Mouse (Mus musculus) MEL (cell line): Measurements from ENCODE around the gene 6030408B16Rik. TPM values are rescaled to one million over a fixed set of nuclear protein-coding genes. Genes with fewer than 3 reads are reported as not detected.

Experiments
- DNase-seq: peaks from one replicate; pipeline ENCODE4 v3.0.0; 2011; ENCODE audit warnings: low read depth, low spot score
- H3K27ac ChIP-seq: 2 replicates; pipeline ENCODE4 v1.5.1; 2012; ENCODE audit warnings: low read depth, mild to moderate bottlenecking, control low read depth, low read length, moderate library complexity; ENCODE audit not compliant: control insufficient read depth
- H3K27me3 ChIP-seq, 2 experiments: fragments of 150-350 bp in 1 of 2; sonication (generic) in 1 of 2; 2 replicates each; pipeline ENCODE4 v1.6.1; 2012; ENCODE audit warnings: low read length in 2 of 2, mild to moderate bottlenecking in 2 of 2, improper control_type of control experiment in 1 of 2, moderate library complexity in 1 of 2; ENCODE audit not compliant: insufficient read depth in 2 of 2, control insufficient read depth in 1 of 2
- H3K36me3 ChIP-seq, 2 experiments: 2 replicates each; pipeline ENCODE4 v1.6.1; 2012 to 2014; ENCODE audit warnings: low read length in 2 of 2, improper control_type of control experiment in 1 of 2, inconsistent platforms in 1 of 2, mild to moderate bottlenecking in 1 of 2; ENCODE audit not compliant: insufficient read depth in 2 of 2, control insufficient read depth in 1 of 2
- H3K4me1 ChIP-seq, 2 experiments: fragments of 150-350 bp in 1 of 2; sonication (generic) in 1 of 2; 2 replicates each; pipeline ENCODE4 v1.6.1; 2012; ENCODE audit warnings: low read length in 2 of 2, improper control_type of control experiment in 1 of 2, mild to moderate bottlenecking in 1 of 2; ENCODE audit not compliant: insufficient read depth in 2 of 2, control insufficient read depth in 1 of 2
- H3K4me3 ChIP-seq, 2 experiments: fragments of 150-350 bp in 1 of 2; sonication (generic) in 1 of 2; 2 replicates each; pipeline ENCODE4 v1.5.1; 2012; ENCODE audit warnings: low read depth in 2 of 2, low read length in 2 of 2, mild to moderate bottlenecking in 2 of 2, moderate library complexity in 2 of 2, control low read depth in 1 of 2, improper control_type of control experiment in 1 of 2; ENCODE audit not compliant: control insufficient read depth in 1 of 2, insufficient read depth in 1 of 2
- H3K79me2 ChIP-seq: 2 replicates; pipeline ENCODE4 v1.6.1; 2012; ENCODE audit warnings: mild to moderate bottlenecking, low read length, moderate library complexity; ENCODE audit not compliant: control insufficient read depth, poor library complexity, insufficient read depth
- H3K9ac ChIP-seq: 2 replicates; pipeline ENCODE4 v1.6.1; 2012; ENCODE audit warnings: low read depth, mild to moderate bottlenecking, control low read depth, low read length, moderate library complexity; ENCODE audit not compliant: control insufficient read depth, poor library complexity, severe bottlenecking
- H3K9me3 ChIP-seq: fragments of 150-350 bp; sonication (generic); replicated peaks from 2 replicates; pipeline ENCODE4 v1.6.1; 2012; ENCODE audit warnings: mild to moderate bottlenecking, low read length, improper control_type of control experiment, moderate library complexity; ENCODE audit not compliant: insufficient read depth
- CHD1 ChIP-seq: IDR thresholded peaks from 2 replicates; pipeline ENCODE4 v1.6.1; 2012; ENCODE audit warnings: low read depth, mild to moderate bottlenecking, inconsistent platforms, low read length, improper control_type of control experiment
- CTCF ChIP-seq, 3 experiments: IDR thresholded peaks in 2 of 3; conservative IDR thresholded peaks in 1 of 3; 2 replicates each; pipeline ENCODE4 v1.5.1; 2011 to 2012; ENCODE audit warnings: low read length in 3 of 3, low read depth in 2 of 3, mild to moderate bottlenecking in 2 of 3, improper control_type of control experiment in 1 of 3, inconsistent platforms in 1 of 3, mixed read lengths in 1 of 3, moderate library complexity in 1 of 3; ENCODE audit not compliant: control insufficient read depth in 1 of 3, insufficient read depth in 1 of 3, poor library complexity in 1 of 3, severe bottlenecking in 1 of 3
- E2F4 ChIP-seq: IDR thresholded peaks from 2 replicates; pipeline ENCODE4 v1.6.1; 2011; ENCODE audit warnings: low read depth, low read length, improper control_type of control experiment, borderline replicate concordance
- ELF1 ChIP-seq: IDR thresholded peaks from 2 replicates; pipeline ENCODE4 v1.6.1; 2014; ENCODE audit warnings: low read depth, mild to moderate bottlenecking, inconsistent platforms, low read length, improper control_type of control experiment, moderate library complexity
- EP300 ChIP-seq, 2 experiments: IDR thresholded peaks; 2 replicates each; pipeline ENCODE4 v1.6.1; 2011; ENCODE audit warnings: improper control_type of control experiment in 2 of 2, low read length in 2 of 2, low read depth in 1 of 2, mild to moderate bottlenecking in 1 of 2
- ETS1 ChIP-seq: IDR thresholded peaks from 2 replicates; pipeline ENCODE4 v1.6.1; 2012; ENCODE audit warnings: low read depth, mild to moderate bottlenecking, inconsistent platforms, low read length, improper control_type of control experiment, moderate library complexity
- GABPA ChIP-seq: IDR thresholded peaks from 2 replicates; pipeline ENCODE4 v1.6.1; 2012; ENCODE audit warnings: low read depth, mild to moderate bottlenecking, inconsistent platforms, low read length, improper control_type of control experiment, moderate library complexity
- HCFC1 ChIP-seq: IDR thresholded peaks from 2 replicates; pipeline ENCODE4 v1.6.1; 2012; ENCODE audit warnings: low read depth, mild to moderate bottlenecking, inconsistent platforms, low read length, improper control_type of control experiment, moderate library complexity
- JUND ChIP-seq: IDR thresholded peaks from 2 replicates; pipeline ENCODE4 v1.6.1; 2011; ENCODE audit warnings: low read depth, mild to moderate bottlenecking, improper control_type of control experiment, low read length
- KAT2A ChIP-seq: conservative IDR thresholded peaks from 2 replicates; pipeline ENCODE4 v1.6.1; 2012; ENCODE audit warnings: low read depth, low read length, improper control_type of control experiment, inconsistent platforms
- MAFK ChIP-seq: IDR thresholded peaks from 2 replicates; pipeline ENCODE4 v1.6.1; 2011; ENCODE audit warnings: low read depth, mild to moderate bottlenecking, low read length, improper control_type of control experiment, borderline replicate concordance
- MAX ChIP-seq: IDR thresholded peaks from 2 replicates; pipeline ENCODE4 v1.6.1; 2011; ENCODE audit warnings: low read length, improper control_type of control experiment
- MAZ ChIP-seq: IDR thresholded peaks from 2 replicates; pipeline ENCODE4 v1.6.1; 2012; ENCODE audit warnings: low read depth, mild to moderate bottlenecking, inconsistent platforms, low read length, improper control_type of control experiment
- MXI1 ChIP-seq: IDR thresholded peaks from 2 replicates; pipeline ENCODE4 v1.6.1; 2011; ENCODE audit warnings: mild to moderate bottlenecking, low read depth, low read length, improper control_type of control experiment
- MYB ChIP-seq: IDR thresholded peaks from 2 replicates; pipeline ENCODE4 v1.6.1; 2011; ENCODE audit warnings: mild to moderate bottlenecking, low read depth, low read length, improper control_type of control experiment
- POLR2A ChIP-seq, 2 experiments: IDR thresholded peaks; 2 replicates each; pipeline ENCODE4 v1.6.1; 2011 to 2012; ENCODE audit warnings: low read length in 2 of 2, mild to moderate bottlenecking in 2 of 2, control low read depth in 1 of 2, improper control_type of control experiment in 1 of 2, low read depth in 1 of 2, moderate library complexity in 1 of 2; ENCODE audit not compliant: control insufficient read depth in 1 of 2, insufficient read depth in 1 of 2, poor library complexity in 1 of 2
- POLR2AphosphoS2 ChIP-seq: IDR thresholded peaks from 2 replicates; pipeline ENCODE4 v1.6.1; 2011; ENCODE audit warnings: low read length, improper control_type of control experiment
- POLR2AphosphoS5 ChIP-seq: IDR thresholded peaks from 2 replicates; pipeline ENCODE4 v1.6.1; 2012; ENCODE audit warnings: low read depth, borderline replicate concordance, mild to moderate bottlenecking, inconsistent platforms, low read length, moderate library complexity, mixed read lengths
- RAD21 ChIP-seq: IDR thresholded peaks from 2 replicates; pipeline ENCODE4 v1.6.1; 2011; ENCODE audit warnings: mild to moderate bottlenecking, low read depth, low read length, improper control_type of control experiment
- RCOR1 ChIP-seq: IDR thresholded peaks from 2 replicates; pipeline ENCODE4 v1.6.1; 2012; ENCODE audit warnings: low read depth, mild to moderate bottlenecking, inconsistent platforms, low read length, improper control_type of control experiment
- SIN3A ChIP-seq: IDR thresholded peaks from 2 replicates; pipeline ENCODE4 v1.6.1; 2012; ENCODE audit warnings: low read length, improper control_type of control experiment, inconsistent platforms
- SMC3 ChIP-seq: IDR thresholded peaks from 2 replicates; pipeline ENCODE4 v1.6.1; 2011; ENCODE audit warnings: low read depth, low read length, improper control_type of control experiment
- TAL1 ChIP-seq: IDR thresholded peaks from 2 replicates; pipeline ENCODE4 v1.6.1; 2012; ENCODE audit warnings: mild to moderate bottlenecking, inconsistent platforms, low read length, moderate library complexity, mixed read lengths
- TCF12 ChIP-seq: IDR thresholded peaks from 2 replicates; pipeline ENCODE4 v1.6.1; 2014; ENCODE audit warnings: low read depth, mild to moderate bottlenecking, inconsistent platforms, low read length, improper control_type of control experiment, moderate library complexity
- UBTF ChIP-seq: IDR thresholded peaks from 2 replicates; pipeline ENCODE4 v1.6.1; 2012; ENCODE audit warnings: low read depth, mild to moderate bottlenecking, inconsistent platforms, low read length, improper control_type of control experiment, moderate library complexity, borderline replicate concordance; ENCODE audit not compliant: insufficient read depth
- USF1 ChIP-seq: IDR thresholded peaks from 2 replicates; pipeline ENCODE4 v1.6.1; 2014; ENCODE audit warnings: low read depth, mild to moderate bottlenecking, inconsistent platforms, low read length, improper control_type of control experiment, moderate library complexity
- USF2 ChIP-seq, 2 experiments: IDR thresholded peaks; 2 replicates each; pipeline ENCODE4 v1.6.1; 2011 to 2012; ENCODE audit warnings: improper control_type of control experiment in 2 of 2, low read length in 2 of 2, borderline replicate concordance in 1 of 2, inconsistent platforms in 1 of 2, low read depth in 1 of 2, mild to moderate bottlenecking in 1 of 2; ENCODE audit not compliant: insufficient read depth in 1 of 2
- ZKSCAN1 ChIP-seq: IDR thresholded peaks from 2 replicates; pipeline ENCODE4 v1.6.1; 2012; ENCODE audit warnings: low read depth, mild to moderate bottlenecking, inconsistent platforms, low read length, improper control_type of control experiment, moderate library complexity
- ZMIZ1 ChIP-seq: IDR thresholded peaks from 2 replicates; pipeline ENCODE4 v1.6.1; 2012; ENCODE audit warnings: low read depth, mild to moderate bottlenecking, inconsistent platforms, low read length, improper control_type of control experiment, moderate library complexity
- ZNF384 ChIP-seq: IDR thresholded peaks from 2 replicates; pipeline ENCODE4 v1.6.1; 2012; ENCODE audit warnings: low read depth, mild to moderate bottlenecking, inconsistent platforms, low read length, improper control_type of control experiment
- polyA plus RNA-seq, 2 experiments: library from polyadenylated mRNA; stranded (reverse) in 1 of 2; unstranded in 1 of 2; fragments of >175 nt in 1 of 2; fragments of >200 nt in 1 of 2; gene quantifications; 2 replicates each; pipeline versions ENCODE4 v1.2.1 to v1.2.4; 2012; ENCODE audit warnings: low replicate concordance in 2 of 2, low read depth in 1 of 2; ENCODE audit not compliant: insufficient read length in 2 of 2, insufficient read depth in 1 of 2, missing spikeins in 1 of 2
- total RNA-seq: library from RNA; depleted of rRNA; stranded (reverse); fragments of 300-350 nt; gene quantifications from 2 replicates; pipeline ENCODE4 v1.2.3, GENCODE M21; 2012

6030408B16Rik gene
- total and polyA plus RNA-seq, 3 experiments: 0.12 to 0.18 TPM; not detected in 1

- TF ChIP-seq SMC3: no peak
- no peak for TF ChIP-seq MAZ
- no peak for TF ChIP-seq ZNF384
- no peak for TF ChIP-seq GABPA
- no peak for TF ChIP-seq HCFC1
- no peak for TF ChIP-seq CHD1
- no peak for TF ChIP-seq RAD21
- TF ChIP-seq ZKSCAN1: no peak
- TF ChIP-seq MYB: no peak
- TF ChIP-seq ZMIZ1: no peak
- TF ChIP-seq EP300 (IDR thresholded peaks at IDR 0.05; ENCODE audit: low read depth in 1 of 2, low read length in 2 of 2): no peak
- no peak for TF ChIP-seq TAL1
- no peak for TF ChIP-seq MAX
- no peak for TF ChIP-seq TCF12
- no peak for TF ChIP-seq ELF1
- TF ChIP-seq SIN3A: no peak
- TF ChIP-seq UBTF: no peak
- TF ChIP-seq MXI1: no peak
- TF ChIP-seq USF2 (IDR thresholded peaks at IDR 0.05; ENCODE audit: borderline replicate concordance in 1 of 2, insufficient read depth in 1 of 2, low read depth in 1 of 2, low read length in 2 of 2): no peak
- no peak for TF ChIP-seq MAFK
- DNase-seq: no peak
- Histone ChIP-seq H3K9ac (no peak overlapping the region), H3K4me3 (no peak overlapping the region), H3K4me1 (peaks cover 5 to 24% of the 10 kb centered on the region in 2 experiments), H3K36me3 (peaks cover 0 to 11% of the 10 kb centered on the region in 2 experiments; a peak in 2 of 4 replicates), H3K79me2 (no peaks in the 10 kb centered on the region; the same call in 1 of the 2 replicates), H3K9me3 (no peaks in the 10 kb centered on the region), H3K27ac (no peak overlapping the region), H3K27me3 (no peaks in the 10 kb centered on the region)
Observed at GRCm38 (mm10) chr15:101250220-101250800, 42.7 kb upstream of the 6030408B16Rik start.

DNA sequence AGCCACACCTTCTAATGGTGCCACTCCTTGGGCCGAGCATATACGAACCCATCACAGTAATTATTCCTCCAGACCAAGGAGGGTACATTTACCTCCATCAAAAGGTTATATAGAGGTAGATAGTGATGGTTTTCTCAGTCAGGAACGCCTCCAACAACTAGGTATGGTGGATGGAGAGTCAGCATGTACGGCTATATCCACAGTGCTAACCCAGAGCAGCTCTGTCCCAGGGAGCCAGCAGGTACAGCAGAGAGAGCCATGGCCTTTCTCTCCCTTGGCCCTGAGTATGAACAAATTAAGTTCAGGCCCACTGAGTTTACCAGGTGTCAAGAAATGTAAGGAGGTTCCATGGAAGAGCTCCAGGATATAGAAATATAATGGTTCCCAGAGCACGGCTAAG is 41.1 kb upstream of the 6030408B16Rik start:
- Histone ChIP-seq H3K27ac (no peak overlapping the region), H3K4me1 (peaks cover 5 to 31% of the 10 kb centered on the region in 2 experiments)

More for the DNA sequence above, 41.1 kb upstream of the 6030408B16Rik start:
- Histone ChIP-seq H3K9me3 (no peaks in the 10 kb centered on the region), H3K4me3 (no peak overlapping the region), H3K9ac (no peak overlapping the region), H3K27me3 (no peaks in the 10 kb centered on the region)
- DNase-seq: no peak
- TF ChIP-seq E2F4: no peak
- no peak for TF ChIP-seq RAD21
- no peak for TF ChIP-seq POLR2AphosphoS5
- no peak for TF ChIP-seq CTCF (IDR thresholded peaks at IDR 0.05 in 2 of 3, conservative IDR thresholded peaks at IDR 0.05 in 1 of 3; ENCODE audit: control insufficient read depth in 1 of 3, insufficient read depth in 1 of 3, low read depth in 2 of 3, low read length in 3 of 3, poor library complexity in 1 of 3, severe bottlenecking in 1 of 3)
- no peak for TF ChIP-seq RCOR1
- TF ChIP-seq UBTF: no peak
- TF ChIP-seq ETS1: no peak
- no peak for TF ChIP-seq ELF1
- no peak for TF ChIP-seq POLR2A (IDR thresholded peaks at IDR 0.05; ENCODE audit: control insufficient read depth in 1 of 2, insufficient read depth in 1 of 2, low read depth in 1 of 2, low read length in 2 of 2, poor library complexity in 1 of 2)
- TF ChIP-seq KAT2A: no peak
- TF ChIP-seq POLR2AphosphoS2: no peak
- TF ChIP-seq USF1: no peak
- TF ChIP-seq JUND: no peak
- TF ChIP-seq EP300 (IDR thresholded peaks at IDR 0.05; ENCODE audit: low read depth in 1 of 2, low read length in 2 of 2): no peak
- TF ChIP-seq MAFK: no peak
- TF ChIP-seq, all 39 proteins: peak for 0
- Histone ChIP-seq H3K79me2 (no peaks in the 10 kb centered on the region), H3K36me3 (peaks cover 0 to 18% of the 10 kb centered on the region in 2 experiments; a peak in 2 of 4 replicates)
